Mouse (Mus musculus) midbrain, embryonic 13.5 days (tissue): ENCODE data around the gene Oard1. TPM values are rescaled to one million over a fixed set of nuclear protein-coding genes. Genes with fewer than 3 reads are reported as not detected.
A peak's percentile ranks its signal among the peaks of the same experiment; 100 is the strongest.

Source experiments
- ATAC-seq: fragments of 200-750 bp; cut with Nextera tagmentation; 2 replicates; pipeline ENCODE4 v1.8.0; 2017; ENCODE audit warnings: mild to moderate bottlenecking, moderate TSS enrichment, moderate library complexity
- H3K27ac ChIP-seq: fragments of 300-500 bp; sonication (generic); 2 replicates; pipeline ENCODE4 v1.5.1; 2015; ENCODE audit warnings: inconsistent platforms, mild to moderate bottlenecking, moderate library complexity
- H3K27me3 ChIP-seq: fragments of 300-500 bp; sonication (generic); 2 replicates; pipeline ENCODE4 v1.6.1; 2015; ENCODE audit warnings: mild to moderate bottlenecking, inconsistent platforms
- H3K36me3 ChIP-seq: fragments of 300-500 bp; sonication (generic); 2 replicates; pipeline ENCODE4 v1.6.1; 2015; ENCODE audit warnings: mild to moderate bottlenecking, inconsistent platforms
- H3K4me1 ChIP-seq: fragments of 300-500 bp; sonication (generic); replicated peaks from 2 replicates; pipeline ENCODE4 v1.6.1; 2015; ENCODE audit warnings: inconsistent platforms
- H3K4me2 ChIP-seq: fragments of 300-500 bp; sonication (generic); replicated peaks from 2 replicates; pipeline ENCODE4 v1.6.1; 2015; ENCODE audit warnings: moderate library complexity, mild to moderate bottlenecking, inconsistent platforms
- H3K4me3 ChIP-seq: fragments of 300-500 bp; sonication (generic); replicated peaks from 2 replicates; pipeline ENCODE4 v1.5.1; 2015; ENCODE audit warnings: mild to moderate bottlenecking, inconsistent platforms
- H3K9ac ChIP-seq: fragments of 300-500 bp; sonication (generic); replicated peaks from 2 replicates; pipeline ENCODE4 v1.6.1; 2015; ENCODE audit warnings: mild to moderate bottlenecking, inconsistent platforms
- H3K9me3 ChIP-seq: fragments of 300-500 bp; sonication (generic); 2 replicates; pipeline ENCODE4 v1.6.1; 2016; ENCODE audit warnings: mild to moderate bottlenecking, inconsistent platforms
- WGBS: fragments of 180-500 bp; shearing (Covaris S2); methylation state at CpG from one replicate; pipeline ENCODE4 v1.1.7; 2015; 5-methylcytosine and 5-hydroxymethylcytosine counted together
- polyA plus RNA-seq: library from polyadenylated mRNA; unstranded; fragments of >200 nt; fragmentation: Nextera tagmentation; extraction: Ambion mirVana; gene quantifications from 2 replicates; pipeline ENCODE4 v1.2.1, GENCODE M21; 2015

Gene Oard1
- polyA plus RNA-seq, 1 experiment from 2014 or later = 65.6 TPM

DNA sequence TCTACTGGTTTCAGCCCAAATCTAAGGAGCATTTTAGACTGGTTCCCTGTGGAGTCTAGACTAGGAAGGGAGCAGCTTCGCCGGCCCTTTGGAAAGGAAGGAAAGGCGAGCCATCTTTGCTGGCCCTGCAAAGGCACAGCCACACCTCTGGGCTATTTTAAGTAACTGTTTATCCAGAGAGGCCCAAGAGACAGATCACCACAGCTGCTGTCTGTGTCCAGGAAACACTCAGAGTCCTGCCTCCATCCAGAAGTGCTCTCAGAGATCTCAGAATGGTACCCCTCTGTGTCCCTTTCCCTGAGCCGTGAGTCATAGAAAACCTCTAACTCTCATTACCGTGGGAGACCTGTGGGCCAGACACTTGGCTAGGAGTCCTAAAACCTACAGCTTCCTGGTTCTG, 20.6 kb downstream of the Oard1 start:
- Histone ChIP-seq H3K9me3 (no peaks in the 10 kb centered on the region), H3K4me3 (no peak overlapping the region), H3K27me3 (no peaks in the 10 kb centered on the region), H3K9ac (no peak overlapping the region), H3K4me2 (no peak overlapping the region), H3K27ac (no peak overlapping the region), H3K36me3 (no peaks in the 10 kb centered on the region), H3K4me1 (0 out of 2 replicates have a peak, but pooled peaks cover 5% of the 10 kb centered on the region)
- no peak for ATAC-seq
- WGBS = 74% methylated on average over 5 of the region's 5 CpGs

DNA sequence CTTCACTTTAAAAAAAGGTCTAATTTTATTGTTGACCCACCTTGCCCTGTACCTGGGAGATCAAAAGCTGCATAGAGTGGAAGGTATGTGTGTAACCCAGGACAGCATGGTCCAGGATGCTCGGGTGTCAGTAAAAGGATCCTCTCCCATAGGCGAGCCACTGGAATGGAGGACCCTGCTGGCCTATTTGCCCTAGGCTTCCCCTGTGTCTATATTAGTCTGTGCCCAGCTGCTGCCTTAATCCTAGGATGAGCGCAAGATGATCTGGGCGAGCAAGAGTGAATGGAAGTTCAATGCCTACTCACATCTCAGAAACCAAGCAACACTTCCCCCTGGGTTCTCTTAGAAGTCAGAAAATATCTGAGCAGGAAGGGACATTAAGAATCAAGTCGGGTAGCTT, 21.2 kb downstream of the Oard1 start:
- Histone ChIP-seq H3K9ac (no peak overlapping the region), H3K27ac (no peak overlapping the region), H3K4me1 (0 out of 2 replicates have a peak, but pooled peaks cover 2% of the 10 kb centered on the region), H3K9me3 (no peaks in the 10 kb centered on the region), H3K36me3 (no peaks in the 10 kb centered on the region), H3K4me3 (no peak overlapping the region), H3K27me3 (no peaks in the 10 kb centered on the region), H3K4me2 (no peak overlapping the region)
- 67% methylated on average over 5 of the region's 5 CpGs for WGBS
- ATAC-seq = no peak

DNA sequence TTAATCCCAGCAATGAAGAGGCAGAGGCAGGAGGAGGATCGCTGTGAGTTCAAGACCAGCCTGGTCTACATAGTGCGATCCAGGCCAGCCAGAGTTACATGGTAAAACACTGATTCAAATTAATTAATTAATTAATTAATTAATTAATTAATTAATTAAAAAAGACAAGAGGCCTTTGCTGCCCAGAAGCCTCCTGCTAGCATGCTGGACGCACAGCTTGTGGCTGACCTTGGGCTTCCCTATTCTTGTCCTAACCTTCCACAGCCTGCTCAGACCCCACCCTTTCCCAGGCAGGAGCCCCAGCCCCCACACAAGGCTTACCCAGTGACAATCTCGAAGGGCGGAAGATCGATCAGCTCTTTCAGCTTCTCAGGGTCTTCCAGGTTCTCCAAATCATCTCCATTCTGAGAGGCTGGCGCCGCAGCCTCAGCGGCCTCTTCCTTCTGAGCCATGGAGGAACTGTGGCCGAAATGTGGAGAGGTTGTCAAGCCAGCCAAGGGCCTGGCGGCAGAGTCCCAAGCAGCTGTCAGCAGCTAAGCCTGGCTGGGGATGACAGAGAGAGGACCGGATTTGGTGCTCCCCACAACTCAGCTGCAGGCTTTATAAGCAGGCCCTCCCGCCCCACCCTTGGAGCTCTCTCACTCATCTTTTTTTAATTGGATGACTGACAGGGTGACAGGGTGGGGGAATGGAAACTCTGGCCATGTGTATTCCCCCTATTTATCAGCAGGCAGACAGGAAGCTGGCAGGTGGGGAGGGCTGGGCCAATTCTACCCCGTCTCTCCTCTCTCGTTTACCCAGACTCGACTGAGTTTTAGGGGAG, 22.6 kb downstream of the Oard1 start, which contains the start of gene Apobec2:
Apobec2 (minus strand) TSS at position 773 of the 823 bp plus-strand sequence.
- H3K4me3 ChIP-seq = no peak within 1 kb of the TSS
- peaks cover 6% of the 10 kb centered on the region; the same call in 1 of the 2 replicates for H3K4me1 ChIP-seq
- WGBS = 73% methylated on average over 16 of the region's 16 CpGs
- H3K27me3 ChIP-seq = no peaks in the 10 kb centered on the region
- no peak within 1 kb of the TSS for H3K27ac ChIP-seq
- no peak within 1 kb of the TSS for H3K9ac ChIP-seq
- H3K9me3 ChIP-seq = no peaks in the 10 kb centered on the region
- no peak within 1 kb of the TSS for H3K4me2 ChIP-seq
- no peaks in the 10 kb centered on the region for H3K36me3 ChIP-seq
- 0 out of 2 replicates have a peak, but pooled peaks have one; percentile 24 for ATAC-seq

DNA sequence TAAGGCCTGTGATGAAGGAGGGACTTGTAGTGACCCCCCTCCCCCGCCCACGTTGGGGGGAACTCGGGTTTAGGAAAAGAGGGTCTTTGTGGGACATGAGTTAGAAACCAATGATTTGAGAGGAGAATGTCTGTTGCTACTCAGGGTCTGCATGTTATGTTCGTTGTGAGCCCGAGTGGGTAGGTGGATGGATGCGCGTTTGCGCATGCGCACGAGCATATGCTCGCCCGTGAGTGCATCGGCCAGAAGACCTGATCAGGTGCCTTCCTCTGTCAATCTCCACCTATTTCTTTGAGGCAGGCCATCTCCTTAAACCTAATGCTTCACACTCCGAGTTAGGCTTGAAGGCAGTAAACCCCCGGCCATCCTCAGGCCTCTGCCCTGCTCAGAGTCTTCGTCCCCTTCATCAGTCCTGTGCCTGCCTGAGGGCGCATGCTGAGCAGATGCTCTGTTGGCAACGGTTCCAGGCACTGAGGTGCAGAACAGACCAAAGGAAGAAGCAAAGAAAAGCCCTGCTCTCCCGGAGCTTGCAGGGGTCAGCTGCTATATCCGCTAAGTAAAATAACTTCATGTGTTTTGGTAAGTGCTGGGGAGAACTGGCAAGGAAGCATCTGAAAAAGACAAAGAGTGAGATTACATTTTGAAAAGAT, 23.3 kb downstream of the Oard1 start:
- Histone ChIP-seq H3K4me3 (no peak overlapping the region), H3K27me3 (no peaks in the 10 kb centered on the region), H3K27ac (no peak overlapping the region), H3K4me2 (no peak overlapping the region), H3K9ac (no peak overlapping the region), H3K36me3 (no peaks in the 10 kb centered on the region), H3K4me1 (peaks cover 12% of the 10 kb centered on the region; the same call in 1 of the 2 replicates), H3K9me3 (no peaks in the 10 kb centered on the region)
- ATAC-seq = no peak
- 83% methylated on average over 20 of the region's 20 CpGs for WGBS

DNA sequence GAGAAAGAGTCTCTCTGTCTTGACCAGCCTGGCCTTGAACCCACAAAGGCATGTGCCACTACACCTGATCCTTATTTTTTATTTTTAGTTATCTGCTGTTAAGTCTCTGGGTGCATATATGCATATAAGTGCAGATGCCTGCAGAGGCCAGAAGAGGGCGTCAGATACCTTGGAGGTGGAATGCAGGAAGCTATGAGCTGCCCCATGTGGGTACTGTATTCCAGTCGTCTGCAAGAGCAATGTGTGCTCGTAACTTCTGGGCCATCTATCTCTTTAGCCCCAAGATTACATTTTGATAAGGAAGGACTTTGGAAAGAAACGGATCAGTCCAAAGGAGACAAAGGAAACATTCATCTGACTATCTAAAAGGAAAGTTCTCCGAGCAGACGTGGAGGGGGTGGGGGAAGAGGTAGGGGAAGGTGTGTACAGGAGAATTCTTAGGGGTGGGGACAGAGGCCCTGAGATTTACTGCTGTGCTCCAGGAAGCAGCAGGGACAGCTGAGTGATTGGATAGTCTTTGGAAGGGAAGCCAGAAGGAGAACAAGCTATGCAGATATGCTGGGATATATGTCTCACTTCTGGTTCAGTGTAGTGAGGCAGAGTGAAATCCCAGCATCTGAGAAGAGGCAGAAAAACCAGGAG, 24.0 kb downstream of the Oard1 start:
- 78% methylated on average over 6 of the region's 6 CpGs for WGBS

DNA sequence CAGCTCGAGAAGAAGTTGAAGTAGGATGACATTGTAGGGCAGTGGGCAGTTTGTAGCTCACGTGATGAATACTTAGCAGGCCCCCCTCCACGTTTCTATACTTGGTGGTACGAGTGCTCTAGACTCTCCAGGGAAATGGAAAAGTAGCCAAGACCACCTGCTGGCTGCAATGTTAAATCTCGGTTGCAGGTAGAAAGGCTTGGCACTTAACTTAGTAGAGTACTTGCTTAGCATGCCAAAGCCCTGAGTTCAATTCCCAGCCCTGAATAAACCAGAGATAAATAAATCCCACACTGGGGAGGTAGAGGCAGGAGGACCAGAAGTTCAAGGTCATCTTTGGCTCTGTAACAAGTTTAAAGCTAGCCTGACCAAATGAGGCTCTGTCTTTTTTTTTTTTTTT, 24.7 kb downstream of the Oard1 start:
- ATAC-seq = no peak
- Histone ChIP-seq H3K9ac (no peak overlapping the region), H3K27ac (no peak overlapping the region), H3K4me2 (no peak overlapping the region), H3K9me3 (no peaks in the 10 kb centered on the region), H3K4me3 (no peak overlapping the region), H3K4me1 (peaks cover 12% of the 10 kb centered on the region; the same call in 1 of the 2 replicates), H3K27me3 (no peaks in the 10 kb centered on the region), H3K36me3 (no peaks in the 10 kb centered on the region)
- WGBS = 79% methylated on average over 5 of the region's 5 CpGs

More for the DNA sequence above, 24.0 kb downstream of the Oard1 start:
- Histone ChIP-seq H3K4me3 (no peak overlapping the region), H3K36me3 (no peaks in the 10 kb centered on the region), H3K9ac (no peak overlapping the region), H3K27ac (no peak overlapping the region), H3K4me1 (peaks cover 12% of the 10 kb centered on the region; the same call in 1 of the 2 replicates), H3K9me3 (no peaks in the 10 kb centered on the region), H3K27me3 (no peaks in the 10 kb centered on the region), H3K4me2 (no peak overlapping the region)
- ATAC-seq = no peak

DNA sequence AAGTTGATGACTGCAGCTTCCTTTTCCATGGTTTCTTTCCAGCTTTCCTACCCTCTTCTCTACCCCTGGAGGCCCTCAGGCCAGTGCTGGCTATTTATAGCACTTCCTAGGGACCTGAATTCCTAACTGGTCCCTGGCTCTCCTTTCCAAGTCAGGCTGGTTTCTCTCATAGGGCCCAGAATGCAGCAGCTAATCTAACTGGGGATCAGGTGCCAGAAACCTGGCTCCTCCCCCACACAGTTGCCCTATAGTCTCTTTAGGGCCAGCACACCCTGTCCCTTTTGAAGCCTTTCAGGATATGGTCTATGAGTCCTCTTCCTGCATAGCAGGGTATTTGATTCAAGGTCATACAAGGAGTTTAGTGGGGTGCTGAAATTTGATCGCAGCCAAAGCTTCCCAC, 26.7 kb downstream of the Oard1 start:
- H3K9ac ChIP-seq = no peak overlapping the region
- ATAC-seq = no peak
- no peak overlapping the region for H3K27ac ChIP-seq
- WGBS = 84% methylated on average over 1 of the region's 1 CpGs
- H3K36me3 ChIP-seq = no peaks in the 10 kb centered on the region
- no peaks in the 10 kb centered on the region for H3K27me3 ChIP-seq
- no peak overlapping the region for H3K4me3 ChIP-seq
- H3K4me2 ChIP-seq = no peak overlapping the region
- no peaks in the 10 kb centered on the region for H3K9me3 ChIP-seq
- peaks cover 12% of the 10 kb centered on the region; the same call in 1 of the 2 replicates for H3K4me1 ChIP-seq

DNA sequence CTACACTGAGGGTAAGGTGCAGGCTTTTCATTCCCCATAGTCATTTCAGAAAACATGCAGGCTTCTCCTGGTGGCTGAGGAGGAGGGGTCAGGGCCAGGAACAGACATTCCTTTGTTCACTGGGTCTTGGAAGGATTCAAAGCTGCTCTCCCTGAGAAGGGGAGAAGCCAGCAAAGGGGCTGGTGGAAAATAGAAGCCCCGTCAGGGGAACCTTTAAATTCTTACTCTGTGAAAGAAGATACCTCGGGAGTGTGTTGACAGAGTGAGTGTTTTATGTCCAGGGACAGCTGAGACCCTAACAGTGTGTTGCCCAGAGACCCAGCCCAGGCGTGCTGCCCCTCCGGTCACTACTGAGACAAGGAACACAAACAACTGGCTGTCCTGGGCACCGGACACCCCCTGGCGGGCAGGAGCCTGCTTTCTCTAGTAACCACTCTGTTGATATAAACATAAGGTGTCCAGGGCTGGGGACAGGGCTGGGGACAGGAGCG, 27.7 kb downstream of the Oard1 start:
- 43% methylated on average over 7 of the region's 7 CpGs for WGBS
- H3K9ac ChIP-seq = no peak overlapping the region
- no peaks in the 10 kb centered on the region for H3K27me3 ChIP-seq
- H3K4me3 ChIP-seq = no peak overlapping the region
- no peaks in the 10 kb centered on the region for H3K36me3 ChIP-seq
- no peak overlapping the region for H3K4me2 ChIP-seq
- no peaks in the 10 kb centered on the region for H3K9me3 ChIP-seq
- H3K4me1 ChIP-seq = peaks cover 11% of the 10 kb centered on the region; the same call in 1 of the 2 replicates
- peak; percentile 41; the same call in 1 of the 2 replicates for ATAC-seq
- H3K27ac ChIP-seq = peak overlapping the region; percentile 56; the same call in 1 of the 2 replicates

DNA sequence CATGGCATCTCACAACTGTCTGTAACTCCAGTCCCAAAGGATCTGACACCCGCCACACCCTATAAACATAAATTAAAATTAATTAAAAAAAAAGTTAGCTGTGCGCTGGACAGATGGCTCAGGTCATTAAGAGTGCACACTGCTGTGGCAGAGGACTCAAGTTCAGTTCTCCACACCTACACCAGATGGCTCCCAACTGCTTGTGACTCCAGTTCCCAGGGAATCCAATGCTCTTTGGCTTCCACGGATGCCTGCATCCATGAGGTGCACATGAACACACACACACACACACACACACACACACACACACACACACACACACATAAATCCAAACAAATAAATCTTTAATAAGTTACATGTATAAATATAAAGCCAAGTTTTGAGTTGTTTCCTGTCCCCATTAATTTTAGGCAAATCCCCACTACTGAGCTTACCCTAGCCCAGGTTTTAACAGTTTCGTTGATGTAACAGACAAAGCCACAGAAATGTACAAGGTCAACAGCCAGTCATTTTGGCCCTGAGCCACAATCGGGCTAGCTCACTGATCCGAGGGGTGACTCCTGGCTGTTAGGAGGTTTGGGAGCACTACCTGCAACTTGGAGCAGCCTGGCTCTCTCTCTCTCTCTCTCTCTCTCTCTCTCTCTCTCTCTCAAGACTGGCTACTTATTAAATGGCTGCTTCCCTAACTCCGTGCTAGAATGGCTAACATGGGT, 33.1 kb downstream of the Oard1 start:
- 70% methylated on average over 7 of the region's 7 CpGs for WGBS
- no peaks in the 10 kb centered on the region for H3K9me3 ChIP-seq
- no peak for ATAC-seq
- 0 out of 2 replicates have a peak, but pooled peaks cover 1% of the 10 kb centered on the region for H3K4me1 ChIP-seq
- no peak overlapping the region for H3K4me3 ChIP-seq
- H3K9ac ChIP-seq = no peak overlapping the region
- H3K27ac ChIP-seq = no peak overlapping the region
- no peaks in the 10 kb centered on the region for H3K36me3 ChIP-seq
- H3K27me3 ChIP-seq = no peaks in the 10 kb centered on the region
- no peak overlapping the region for H3K4me2 ChIP-seq

DNA sequence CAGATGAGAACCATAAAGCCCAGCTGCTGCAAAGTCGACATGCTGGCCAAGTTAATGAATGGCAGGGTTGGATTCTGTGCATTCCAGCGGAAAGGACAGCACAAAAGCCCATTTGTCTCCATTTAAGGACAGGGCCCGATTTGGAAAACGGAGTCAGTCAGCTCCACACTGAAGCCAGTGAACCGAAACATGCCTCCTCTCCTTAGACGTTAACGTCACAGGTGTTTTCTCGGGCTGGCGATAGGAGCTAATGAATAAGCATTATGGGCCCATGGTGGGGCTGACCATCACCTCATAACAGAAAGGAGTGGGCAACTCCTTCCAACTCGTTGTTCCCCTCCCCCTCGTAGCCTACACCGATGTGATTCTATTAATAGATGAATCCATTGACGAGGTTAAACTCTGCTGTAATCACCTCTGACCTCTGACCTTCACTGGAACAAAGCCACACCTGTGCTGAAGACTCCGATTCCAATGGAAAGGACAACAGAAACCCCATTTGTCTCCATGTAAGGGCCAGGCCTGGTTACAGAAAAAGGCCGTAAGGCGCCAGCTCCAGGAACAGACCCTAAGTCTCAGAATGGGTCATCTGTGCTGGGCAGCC, 33.8 kb downstream of the Oard1 start:
- Histone ChIP-seq H3K4me1 (no peaks in the 10 kb centered on the region), H3K27ac (no peak overlapping the region), H3K36me3 (no peaks in the 10 kb centered on the region), H3K27me3 (no peaks in the 10 kb centered on the region), H3K9me3 (no peaks in the 10 kb centered on the region), H3K4me3 (no peak overlapping the region), H3K9ac (no peak overlapping the region), H3K4me2 (no peak overlapping the region)
- 59% methylated on average over 16 of the region's 16 CpGs for WGBS
- ATAC-seq = no peak

DNA sequence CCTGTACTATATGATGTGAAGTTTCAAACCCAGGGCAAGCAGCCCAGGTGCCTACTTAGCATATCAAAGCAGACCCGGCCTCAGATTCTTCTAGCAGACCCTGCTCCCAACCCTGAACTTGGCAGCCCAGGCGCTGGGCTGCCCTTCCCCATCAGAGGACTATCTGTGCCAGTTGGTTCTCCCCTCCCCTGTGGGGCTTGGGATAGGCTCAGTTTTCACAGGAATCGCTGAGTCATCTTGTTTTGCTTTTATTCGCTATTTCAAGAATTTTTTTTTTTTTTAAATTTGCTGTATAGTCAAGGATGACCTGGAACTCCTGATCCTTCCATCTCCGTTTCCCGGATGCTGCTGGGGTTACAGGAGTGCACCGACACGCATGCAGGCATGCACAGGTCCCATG, 37.9 kb downstream of the Oard1 start:
- no peak overlapping the region for H3K9ac ChIP-seq
- H3K9me3 ChIP-seq = no peaks in the 10 kb centered on the region
- H3K27ac ChIP-seq = no peak overlapping the region
- 81% methylated on average over 8 of the region's 8 CpGs for WGBS
- no peak overlapping the region for H3K4me2 ChIP-seq
- H3K4me3 ChIP-seq = no peak overlapping the region
- no peak for ATAC-seq
- H3K36me3 ChIP-seq = no peaks in the 10 kb centered on the region
- H3K4me1 ChIP-seq = peaks cover 13% of the 10 kb centered on the region; the same call in 1 of the 2 replicates
- H3K27me3 ChIP-seq = no peaks in the 10 kb centered on the region
